Mouse (Mus musculus): ENCODE measurements around the gene Slc7a12.
A peak's percentile ranks its signal among the peaks of the same experiment; 100 is the strongest.

Slc7a12 gene

GRCm38 (mm10) chr3:14480397-14480796 lies at the start of gene Slc7a12:
Slc7a12 (plus strand) TSS chr3:14480697.
- DNase-seq, result peak in 1 of 2 experiments; percentile 17

- DNase-seq, result no peak
These were observed 48.1 kb upstream of the Slc7a12 start for GRCm38 (mm10) chr3:14432381-14432780.

- no peak for DNase-seq
These were observed 34.5 kb upstream of the Slc7a12 start for GRCm38 (mm10) chr3:14446015-14446414.

GRCm38 (mm10) chr3:14446691-14447090 lies 33.8 kb upstream of the Slc7a12 start:
- DNase-seq, result no peak
